Mouse (Mus musculus): ENCODE results near the gene Kif5c. TPM values are rescaled to one million over a fixed set of nuclear protein-coding genes. Genes with fewer than 3 reads are reported as not detected.

Gene Kif5c
- total and polyA plus RNA-seq, 2 experiments from 2014 or later = 163 to 408 TPM

- ATAC-seq (0 out of 2 replicates have a peak, but pooled peaks have one; percentile 2), DNase-seq (no peak)
- Histone ChIP-seq H3K27me3 (ENCODE audit: insufficient read depth, low read length) (no peaks in the 10 kb centered on the region), H3K4me2 (ENCODE audit: low read depth) (no peak overlapping the region), H3K36me3 (ENCODE audit: insufficient read depth) (0 out of 2 replicates have a peak, but pooled peaks cover 2% of the 10 kb centered on the region), H3K9ac (no peak overlapping the region), H3K4me1 (ENCODE audit: insufficient read depth) (peaks cover 9% of the 10 kb centered on the region; the same call in 1 of the 2 replicates), H3K27ac (ENCODE audit: low read depth, low read length) (no peak overlapping the region), H3K9me3 (ENCODE audit: low read length) (no peaks in the 10 kb centered on the region), H3K4me3 (ENCODE audit: low read depth, low read length) (no peak overlapping the region)
- 63% methylated on average over 7 of the region's 7 CpGs for WGBS
- TF ChIP-seq CTCF (IDR thresholded peaks at IDR 0.05; ENCODE audit: low read depth) = no peak
These were observed 59.3 kb downstream of the Kif5c start for GRCm38 (mm10) chr2:49678386-49678785.

- no peak overlapping the region for H3K4me3 ChIP-seq (ENCODE audit: low read depth, low read length)
These were observed 60.3 kb downstream of the Kif5c start for GRCm38 (mm10) chr2:49679135-49679964.

GRCm38 (mm10) chr2:49682754-49683153 lies 63.7 kb downstream of the Kif5c start:
- H3K4me3 ChIP-seq (ENCODE audit: low read depth, low read length) = no peak overlapping the region
- H3K27me3 ChIP-seq (ENCODE audit: insufficient read depth, low read length) = no peaks in the 10 kb centered on the region
- H3K36me3 ChIP-seq (ENCODE audit: insufficient read depth) = peaks cover 7% of the 10 kb centered on the region; the same call in 1 of the 2 replicates
- no peak overlapping the region for H3K4me2 ChIP-seq (ENCODE audit: low read depth)
- ATAC-seq = no peak
- no peak for TF ChIP-seq CTCF (IDR thresholded peaks at IDR 0.05; ENCODE audit: low read depth)
- H3K9me3 ChIP-seq (ENCODE audit: low read length) = no peaks in the 10 kb centered on the region
- WGBS = 61% methylated on average over 6 of the region's 6 CpGs
- no peak overlapping the region for H3K9ac ChIP-seq
- H3K27ac ChIP-seq (ENCODE audit: low read depth, low read length) = no peak overlapping the region
- peaks cover 9% of the 10 kb centered on the region; the same call in 1 of the 2 replicates for H3K4me1 ChIP-seq (ENCODE audit: insufficient read depth)
- DNase-seq = no peak

More at GRCm38 (mm10) chr2:49679135-49679964, 60.3 kb downstream of the Kif5c start:
- no peak for DNase-seq
- Histone ChIP-seq H3K36me3 (ENCODE audit: insufficient read depth) (0 out of 2 replicates have a peak, but pooled peaks cover 2% of the 10 kb centered on the region), H3K4me2 (ENCODE audit: low read depth) (no peak overlapping the region), H3K27me3 (ENCODE audit: insufficient read depth, low read length) (no peaks in the 10 kb centered on the region), H3K27ac (ENCODE audit: low read depth, low read length) (no peak overlapping the region), H3K9ac (no peak overlapping the region), H3K9me3 (ENCODE audit: low read length) (no peaks in the 10 kb centered on the region), H3K4me1 (ENCODE audit: insufficient read depth) (peaks cover 9% of the 10 kb centered on the region; the same call in 1 of the 2 replicates)
- ATAC-seq = peak; percentile 10; the same call in 1 of the 2 replicates
- TF ChIP-seq CTCF (IDR thresholded peaks at IDR 0.05; ENCODE audit: low read depth) = no peak
- 45% methylated on average over 16 of the region's 16 CpGs for whole genome bisulfite sequencing

- no peak for ATAC-seq
These were observed 65.7 kb downstream of the Kif5c start for GRCm38 (mm10) chr2:49684808-49685207.

GRCm38 (mm10) chr2:49690421-49690826 lies 71.3 kb downstream of the Kif5c start:
- TF ChIP-seq CTCF (IDR thresholded peaks at IDR 0.05; ENCODE audit: low read depth) = no peak
- H3K9ac ChIP-seq = no peak overlapping the region
- H3K4me2 ChIP-seq (ENCODE audit: low read depth) = no peak overlapping the region
- H3K36me3 ChIP-seq (ENCODE audit: insufficient read depth) = peaks cover 8% of the 10 kb centered on the region; the same call in 1 of the 2 replicates
- no peaks in the 10 kb centered on the region for H3K9me3 ChIP-seq (ENCODE audit: low read length)
- WGBS = 33% methylated on average over 9 of the region's 9 CpGs
- 0 out of 2 replicates have a peak overlapping the region, but pooled peaks have one; percentile 2 for H3K27ac ChIP-seq (ENCODE audit: low read depth, low read length)
- H3K4me3 ChIP-seq (ENCODE audit: low read depth, low read length) = no peak overlapping the region
- DNase-seq (no peak), ATAC-seq (peak; percentile 47; the same call in 1 of the 2 replicates)
- H3K4me1 ChIP-seq (ENCODE audit: insufficient read depth) = no peaks in the 10 kb centered on the region
- no peaks in the 10 kb centered on the region for H3K27me3 ChIP-seq (ENCODE audit: insufficient read depth, low read length)

More at GRCm38 (mm10) chr2:49684808-49685207, 65.7 kb downstream of the Kif5c start:
- H3K36me3 ChIP-seq (ENCODE audit: insufficient read depth) = peaks cover 5% of the 10 kb centered on the region; the same call in 1 of the 2 replicates
- 0 out of 2 replicates have a peak, but pooled peaks cover under 1% of the 10 kb centered on the region for H3K4me1 ChIP-seq (ENCODE audit: insufficient read depth)
- 70% methylated on average over 2 of the region's 2 CpGs for WGBS
- no peak overlapping the region for H3K27ac ChIP-seq (ENCODE audit: low read depth, low read length)
- no peak for TF ChIP-seq CTCF (IDR thresholded peaks at IDR 0.05; ENCODE audit: low read depth)
- H3K4me3 ChIP-seq (ENCODE audit: low read depth, low read length) = no peak overlapping the region
- no peak overlapping the region for H3K4me2 ChIP-seq (ENCODE audit: low read depth)
- DNase-seq = no peak
- no peaks in the 10 kb centered on the region for H3K9me3 ChIP-seq (ENCODE audit: low read length)
- no peak overlapping the region for H3K9ac ChIP-seq
- no peaks in the 10 kb centered on the region for H3K27me3 ChIP-seq (ENCODE audit: insufficient read depth, low read length)

GRCm38 (mm10) chr2:49691441-49691840 lies 72.3 kb downstream of the Kif5c start:
- TF ChIP-seq CTCF (IDR thresholded peaks at IDR 0.05; ENCODE audit: low read depth) = no peak
- H3K9ac ChIP-seq = no peak overlapping the region
- no peaks in the 10 kb centered on the region for H3K27me3 ChIP-seq (ENCODE audit: insufficient read depth, low read length)
- WGBS = 65% methylated on average over 5 of the region's 5 CpGs
- H3K27ac ChIP-seq (ENCODE audit: low read depth, low read length) = no peak overlapping the region; the same call in 1 of the 2 replicates
- H3K4me1 ChIP-seq (ENCODE audit: insufficient read depth) = no peaks in the 10 kb centered on the region
- H3K4me2 ChIP-seq (ENCODE audit: low read depth) = no peak overlapping the region
- ATAC-seq (no peak), DNase-seq (no peak)
- no peaks in the 10 kb centered on the region for H3K9me3 ChIP-seq (ENCODE audit: low read length)
- H3K4me3 ChIP-seq (ENCODE audit: low read depth, low read length) = no peak overlapping the region
- H3K36me3 ChIP-seq (ENCODE audit: insufficient read depth) = peaks cover 15% of the 10 kb centered on the region; the same call in 1 of the 2 replicates

GRCm38 (mm10) chr2:49694727-49695126 lies 75.6 kb downstream of the Kif5c start:
- ATAC-seq (no peak), DNase-seq (no peak)
- Histone ChIP-seq H3K27me3 (ENCODE audit: insufficient read depth, low read length) (no peaks in the 10 kb centered on the region), H3K36me3 (ENCODE audit: insufficient read depth) (peaks cover 24% of the 10 kb centered on the region; the same call in 1 of the 2 replicates), H3K9ac (no peak overlapping the region), H3K4me3 (ENCODE audit: low read depth, low read length) (no peak overlapping the region), H3K27ac (ENCODE audit: low read depth, low read length) (no peak overlapping the region), H3K9me3 (ENCODE audit: low read length) (no peaks in the 10 kb centered on the region), H3K4me1 (ENCODE audit: insufficient read depth) (no peaks in the 10 kb centered on the region), H3K4me2 (ENCODE audit: low read depth) (no peak overlapping the region)
- WGBS = 68% methylated on average over 10 of the region's 10 CpGs
- no peak for TF ChIP-seq CTCF (IDR thresholded peaks at IDR 0.05; ENCODE audit: low read depth)

Data from forebrain, postnatal 0 days (tissue).